Mouse (Mus musculus) left cerebral cortex, adult 8-10 months (tissue): ENCODE data around the gene Rcan2. TPM values are rescaled to one million over a fixed set of nuclear protein-coding genes. Genes with fewer than 3 reads are reported as not detected.

Experiments
- DNase-seq, 2 experiments: peaks; one replicate each; pipeline ENCODE4 v3.0.0; 2022; ENCODE audit warnings: low spot score in 2 of 2
- total RNA-seq, 4 experiments: library from RNA; stranded (reverse); gene quantifications; 2 replicates each; pipeline ENCODE4 v1.2.4; 2022

Rcan2 gene
- total RNA-seq, 4 experiments from 2014 or later, result 201 to 220 (median 213) TPM

DNA sequence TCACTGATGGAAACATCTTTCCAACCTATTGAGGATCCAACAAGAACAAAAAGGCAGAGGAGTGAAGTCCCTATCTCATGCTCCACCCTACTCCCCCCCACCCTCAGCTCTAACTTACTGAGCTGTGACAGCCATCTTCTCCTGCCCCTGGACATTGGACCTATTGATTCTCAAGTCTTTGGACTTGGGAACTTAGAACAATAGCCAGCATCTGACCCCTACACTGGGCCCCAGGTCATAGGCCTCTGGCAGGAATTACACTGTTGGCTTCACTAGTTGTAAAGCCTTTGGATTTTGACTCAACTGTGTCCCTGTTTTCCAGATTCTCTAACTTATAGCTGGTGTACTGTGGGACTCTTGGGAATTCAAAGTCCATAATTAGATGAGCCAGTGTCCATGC lies 270.5 kb downstream of the Rcan2 start:
- DNase-seq, result no peak

DNA sequence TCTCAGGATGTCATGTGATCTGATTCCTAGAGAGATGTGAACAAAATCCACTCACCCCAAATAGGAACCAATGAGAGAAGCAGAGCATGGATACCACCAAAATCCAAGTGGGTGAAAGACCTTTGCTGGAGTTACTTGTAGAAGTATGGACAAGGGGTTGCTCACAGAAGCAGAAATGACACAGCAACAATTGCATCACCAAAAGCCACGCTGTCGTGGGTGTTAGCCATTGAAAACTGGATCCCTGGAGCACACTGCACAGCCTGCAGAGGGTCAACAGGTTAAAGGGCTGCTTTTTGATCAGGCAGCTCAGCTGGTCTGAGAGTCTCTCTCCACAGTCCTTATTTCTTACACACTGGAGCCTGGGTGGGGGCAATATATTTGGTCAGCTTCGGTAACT lies 274.4 kb downstream of the Rcan2 start:
- no peak for DNase-seq

DNA sequence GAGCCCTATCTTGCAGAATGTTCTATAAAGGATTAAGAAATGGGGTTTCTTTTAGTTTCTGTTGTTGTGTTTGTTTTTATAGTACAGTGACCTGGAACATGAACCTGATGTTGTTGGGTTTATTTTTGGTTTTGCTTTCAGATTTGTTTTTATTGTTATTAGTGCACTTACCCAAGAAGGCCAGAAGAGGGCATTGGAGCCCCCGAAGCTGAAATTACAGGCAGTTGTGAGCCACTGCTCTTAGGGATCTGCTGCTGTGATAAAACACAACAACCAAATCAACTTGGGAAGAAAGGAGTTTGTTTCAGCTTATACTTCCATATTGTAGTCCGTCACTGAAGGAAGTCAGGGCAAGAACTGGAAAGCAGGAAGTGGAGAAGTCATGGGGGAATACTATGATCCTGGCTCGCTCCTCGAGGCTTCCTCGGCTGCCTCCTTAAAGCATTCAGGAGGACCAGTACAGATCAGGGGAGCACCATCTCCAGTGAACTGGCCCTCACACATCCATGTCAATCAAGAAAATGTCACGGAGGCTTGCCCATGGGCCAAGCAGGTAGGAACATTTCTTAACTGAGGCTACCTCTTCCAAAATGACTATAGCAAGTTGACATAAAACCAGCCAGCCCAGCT lies 275.0 kb downstream of the Rcan2 start:
- no peak for DNase-seq

DNA sequence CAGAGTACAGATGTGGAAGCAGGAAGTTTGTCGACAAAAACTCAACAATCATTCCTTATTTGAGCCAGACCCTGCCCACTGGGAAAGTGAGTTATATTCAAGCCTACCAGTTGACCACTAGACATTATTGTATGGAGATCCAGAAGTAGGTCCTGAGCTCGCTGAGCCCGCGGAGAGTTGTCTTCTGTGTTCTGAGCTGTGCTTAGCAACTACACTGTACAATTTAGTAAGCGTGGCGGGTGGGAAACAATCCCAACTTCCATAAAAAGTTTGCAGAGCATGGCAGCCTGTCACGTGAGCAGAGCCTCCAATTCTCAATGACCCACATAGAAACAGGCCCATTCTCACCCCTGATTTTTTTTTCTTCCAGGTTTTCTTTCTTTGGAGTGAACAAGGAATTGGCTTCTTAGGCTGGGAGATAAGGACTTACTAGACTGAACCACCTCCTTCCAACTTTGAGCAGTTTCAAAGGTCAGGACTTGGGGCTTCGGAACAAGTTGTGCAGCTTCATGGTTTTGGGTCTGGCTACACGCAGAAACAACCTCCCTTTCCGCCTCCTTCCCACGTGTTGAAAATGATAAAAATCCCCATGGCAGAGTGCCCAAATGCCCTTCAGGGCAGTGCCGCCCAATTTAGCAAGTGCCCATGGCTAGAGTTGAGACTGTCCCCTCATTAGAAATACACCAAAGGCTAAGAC lies 276.1 kb downstream of the Rcan2 start:
- DNase-seq, result no peak

DNA sequence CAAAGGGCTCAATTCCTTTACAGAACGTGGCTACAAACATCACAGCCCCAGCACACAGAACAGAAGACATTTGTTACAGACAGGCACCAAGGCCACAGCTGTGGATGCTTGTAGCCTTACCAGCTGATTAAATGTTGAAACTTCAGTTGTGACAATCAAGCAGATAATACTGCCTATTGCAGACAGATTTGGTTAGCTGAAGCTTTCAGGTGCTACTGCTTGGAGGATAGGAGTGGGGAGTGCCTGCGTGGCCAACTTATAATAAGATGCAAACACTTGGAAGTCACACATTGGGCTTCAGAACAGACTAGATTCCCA lies 276.7 kb downstream of the Rcan2 start:
- no peak for DNase-seq

DNA sequence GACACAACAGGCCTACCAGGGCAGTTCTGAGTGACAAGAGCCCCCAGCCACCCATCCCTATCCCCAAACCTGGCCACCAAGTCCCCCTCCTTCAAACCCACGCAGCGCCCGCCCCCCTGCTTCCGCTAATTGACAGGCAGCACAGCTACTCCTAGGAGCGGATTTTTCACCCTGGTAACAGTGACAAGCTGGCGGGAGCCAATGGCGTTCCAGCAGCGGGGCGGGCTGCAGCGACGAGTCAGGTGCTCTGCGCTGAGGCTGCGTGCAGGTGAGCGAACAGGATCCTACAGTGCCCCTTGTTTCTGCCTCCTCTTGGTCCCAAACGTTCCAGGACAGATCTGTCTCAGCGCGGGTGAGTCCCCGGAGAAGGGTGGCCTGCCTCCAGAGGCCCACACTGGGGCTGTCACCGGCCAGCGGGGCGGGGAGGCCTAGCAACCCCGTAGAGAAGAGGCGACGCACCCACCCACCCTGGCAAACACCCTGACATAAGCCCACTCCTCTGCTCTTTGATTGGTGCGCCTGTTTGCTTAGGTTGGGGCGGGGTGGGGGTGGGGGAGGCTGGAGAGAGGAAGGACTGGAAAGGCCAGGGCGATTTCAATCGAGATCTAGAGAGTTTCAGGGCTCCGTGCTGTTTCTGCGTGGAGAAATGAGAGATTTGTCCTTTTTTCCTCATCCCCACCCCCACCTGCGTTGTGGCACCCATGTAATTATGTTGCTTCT lies 277.6 kb downstream of the Rcan2 start, which contains the start of gene Enpp5:
Gene Enpp5 (plus strand): TSS at position 183 of the 720 bp plus-strand sequence.
- peak; percentile 81 to 92 for DNase-seq

DNA sequence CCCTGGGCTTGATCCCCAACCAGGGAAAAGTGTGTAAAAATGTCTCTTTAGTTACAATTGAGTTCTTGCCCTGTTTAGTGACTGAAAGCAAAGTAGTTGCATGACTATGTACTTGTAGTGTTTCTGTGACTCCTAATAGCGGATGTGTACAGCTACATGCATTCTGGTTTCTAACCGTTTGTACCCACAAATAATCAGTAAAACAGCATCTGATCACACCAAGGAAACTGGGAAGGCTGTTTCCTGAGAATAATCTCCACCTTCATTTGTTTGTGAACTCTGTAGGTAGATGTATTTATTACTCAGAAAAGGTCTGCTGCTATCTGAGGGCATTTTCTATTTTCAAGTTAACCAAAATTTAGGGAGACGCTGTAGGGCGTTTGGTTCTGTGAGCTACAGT lies 282.0 kb downstream of the Rcan2 start:
- no peak for DNase-seq

DNA sequence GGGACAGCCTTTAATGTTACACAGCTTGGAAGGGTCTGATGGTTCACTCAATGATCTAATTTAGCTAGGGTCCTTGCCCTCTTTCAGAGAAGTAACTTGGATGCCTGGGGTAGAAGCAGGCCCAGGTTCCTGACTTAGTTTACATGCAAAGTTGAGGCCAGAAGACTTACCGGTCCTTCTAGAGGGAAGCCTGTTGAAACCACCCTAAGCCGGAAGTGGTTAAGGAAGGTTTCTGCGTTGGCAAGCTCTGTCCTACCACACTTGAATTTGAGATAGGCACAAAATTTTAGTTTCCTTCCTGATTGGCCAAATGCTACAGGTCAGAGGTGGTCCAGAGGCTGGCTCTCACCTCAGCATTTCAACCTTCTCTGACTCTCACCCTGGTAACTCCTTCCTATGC lies 287.1 kb downstream of the Rcan2 start:
- DNase-seq, result no peak

Other genes starting within 250 kb of the Rcan2 start
- 100 to 1,000 TPM in 1 of 4 experiments, 10 to 100 TPM in 3; 83.8 to 107 (median 92.0) TPM for gene Pla2g7, start 233.3 kb upstream of the Rcan2 start, total RNA-seq
- 1 to 10 TPM in 1 of 4 experiments, under 1 TPM in 3; 0.42 to 1.2 (median 0.51) TPM for gene Tdrd6, start 171.1 kb upstream of the Rcan2 start, total RNA-seq
- 10 to 100 TPM; 37.9 to 43.8 (median 39.7) TPM for gene Slc25a27, start 134.1 kb upstream of the Rcan2 start, total RNA-seq
- gene Cyp39a1, start 133.9 kb upstream of the Rcan2 start, total RNA-seq, result 1 to 10 TPM; 1.8 to 3.3 (median 2.5) TPM